Mouse (Mus musculus): ENCODE results near the gene Twnk.
A peak's percentile ranks its signal among the peaks of the same experiment; 100 is the strongest.

Twnk gene

DNA sequence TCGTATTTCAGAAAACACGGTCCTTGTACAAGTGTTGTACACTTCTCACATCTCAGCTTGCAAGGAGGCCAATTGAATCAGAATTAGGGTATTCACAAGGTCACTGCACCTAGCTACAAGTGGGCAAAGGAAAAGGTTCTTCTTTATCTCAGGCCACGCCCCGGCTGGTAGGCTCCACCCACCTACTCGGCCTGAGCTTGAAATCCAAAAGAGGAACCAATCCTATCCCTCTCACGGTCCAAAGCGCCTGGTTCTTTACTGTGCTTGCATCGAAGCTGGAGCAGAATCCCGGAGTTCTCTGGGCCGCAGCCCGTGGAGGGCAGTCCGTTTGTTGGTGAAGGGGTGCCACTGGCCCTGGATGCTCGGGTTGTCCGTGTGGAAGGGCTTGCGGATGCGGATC, at the start of gene Twnk:
Gene Twnk, plus strand, starts transcription at position 220 of the 400 bp plus-strand sequence.
- DNase-seq = no peak

- no peak for DNase-seq
These were observed 45.8 kb upstream of the Twnk start for GRCm38 (mm10) chr19:44959633-44960032.

- DNase-seq = no peak
These were observed 39.5 kb upstream of the Twnk start for GRCm38 (mm10) chr19:44965978-44966377.

DNA sequence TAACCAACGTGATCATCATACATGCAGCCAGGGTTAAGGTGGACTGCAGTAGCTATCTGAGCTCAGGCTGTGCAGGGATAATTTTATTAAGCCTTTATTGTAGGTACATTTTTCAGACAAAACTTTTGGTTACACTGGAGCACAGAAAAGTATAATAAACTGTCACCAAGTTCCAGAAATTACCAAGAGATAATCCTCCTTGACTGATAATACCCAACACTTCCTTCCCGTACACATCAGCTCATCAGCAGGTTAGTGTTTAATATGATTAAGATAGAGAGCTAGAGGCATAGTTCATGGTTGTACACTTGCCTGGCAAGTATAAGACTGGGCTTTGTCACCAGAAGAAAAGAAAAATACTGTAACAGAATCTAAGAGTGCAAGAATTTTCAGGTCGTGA, 37.1 kb upstream of the Twnk start:
- DNase-seq = no peak

DNA sequence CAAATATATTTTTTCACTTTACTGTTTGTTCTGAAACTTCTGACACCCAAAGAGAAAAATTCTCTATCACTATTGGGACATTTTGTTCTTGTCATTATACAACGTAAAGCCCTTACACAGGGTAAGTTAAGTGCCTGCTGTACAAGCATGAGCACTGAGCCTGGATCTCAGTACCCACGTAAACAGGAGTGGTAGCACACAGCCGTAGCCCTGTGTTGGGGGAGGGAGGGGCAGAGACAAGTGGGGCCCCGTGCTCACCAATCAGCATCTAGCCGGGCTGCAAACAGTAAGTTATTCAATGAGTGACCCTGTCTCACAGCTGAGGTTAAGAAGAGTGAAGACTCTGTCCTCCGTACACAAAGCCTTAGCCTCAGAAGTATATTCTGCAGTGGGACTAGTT, 28.8 kb upstream of the Twnk start:
- DNase-seq = no peak

GRCm38 (mm10) chr19:44977148-44977547, 28.3 kb upstream of the Twnk start:
- no peak for DNase-seq

DNA sequence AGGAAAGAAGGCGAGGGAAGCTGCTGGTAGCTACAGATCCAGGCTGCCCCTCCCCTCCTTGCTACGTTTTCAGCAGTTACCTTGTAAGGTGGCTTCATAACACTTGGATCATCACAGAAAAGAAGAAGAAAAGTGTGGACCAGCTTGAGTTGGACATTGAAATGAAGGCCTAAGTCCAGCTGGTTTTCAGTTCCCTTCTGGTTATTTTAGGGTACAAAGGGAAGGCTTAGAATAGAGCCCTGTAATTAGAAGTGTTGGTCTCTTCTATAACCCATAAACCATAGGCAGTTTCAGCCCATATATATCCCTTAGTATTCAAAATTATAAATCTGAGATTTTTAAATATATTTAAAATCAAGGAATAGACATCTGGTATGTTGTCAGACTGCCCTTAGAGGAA, 24.7 kb upstream of the Twnk start:
- DNase-seq = no peak

GRCm38 (mm10) chr19:44982477-44983115, 22.9 kb upstream of the Twnk start:
- no peak for DNase-seq

GRCm38 (mm10) chr19:44983366-44983765, 22.1 kb upstream of the Twnk start:
- DNase-seq = peak in 1 of 2 experiments; percentile 9

DNA sequence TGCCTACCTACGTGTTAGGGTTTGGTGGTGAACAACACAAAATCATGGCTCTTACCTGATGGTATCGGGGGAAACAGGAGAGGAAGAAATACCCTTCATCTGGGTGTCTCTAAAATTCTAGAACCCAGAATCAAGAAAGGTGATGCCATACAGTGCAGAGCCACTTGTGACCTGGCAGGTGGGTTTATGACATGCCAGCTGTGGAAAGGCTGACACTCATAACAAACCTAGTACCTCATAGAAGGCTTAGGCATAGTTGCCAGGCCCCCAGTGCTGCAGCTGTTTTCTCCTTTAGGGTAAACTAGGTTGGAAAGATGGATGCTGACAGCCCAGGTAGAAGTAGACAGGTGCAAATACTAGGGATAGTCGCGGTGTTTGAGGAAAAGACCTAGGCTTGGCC, 21.0 kb upstream of the Twnk start:
- no peak for DNase-seq

- no peak for DNase-seq
These were observed 20.1 kb upstream of the Twnk start for GRCm38 (mm10) chr19:44985159-44985988.

GRCm38 (mm10) chr19:44987004-44987403, 18.5 kb upstream of the Twnk start:
- no peak for DNase-seq

GRCm38 (mm10) chr19:44987851-44988250, 17.6 kb upstream of the Twnk start:
- no peak for DNase-seq

DNA sequence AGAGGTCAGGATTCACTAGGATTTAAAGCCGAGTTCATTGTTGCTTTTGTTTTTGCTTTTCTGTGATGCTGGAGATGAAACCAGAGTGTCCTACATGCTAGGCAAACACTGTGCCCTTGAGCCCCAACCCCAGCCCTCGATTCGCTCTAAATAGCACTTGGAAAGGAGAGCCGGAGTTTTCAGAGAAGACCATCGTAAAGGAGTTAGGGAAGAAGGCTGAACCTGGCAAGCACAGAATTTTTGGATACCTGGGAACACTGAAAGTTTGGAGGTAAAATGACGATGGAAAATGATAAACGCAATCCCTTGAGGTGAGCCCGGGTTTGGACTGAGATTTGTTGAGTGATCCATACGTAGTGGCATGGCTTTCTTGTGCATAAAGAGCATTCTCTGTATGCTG, 17.1 kb upstream of the Twnk start:
- no peak for DNase-seq

- DNase-seq = peak; percentile 63 to 70
These were observed 16.5 kb upstream of the Twnk start, which contains the start of gene Sema4g for GRCm38 (mm10) chr19:44988831-44989566. Gene Sema4g, plus strand, starts transcription at chr19:44989101.

GRCm38 (mm10) chr19:44989567-44990495, 15.6 kb upstream of the Twnk start:
- peak in 1 of 2 experiments; percentile 58 for DNase-seq

GRCm38 (mm10) chr19:44991031-44991430, 14.4 kb upstream of the Twnk start:
- DNase-seq = no peak

- DNase-seq = peak in 1 of 2 experiments; percentile 4
These were observed 13.2 kb upstream of the Twnk start for GRCm38 (mm10) chr19:44992246-44992645.

DNA sequence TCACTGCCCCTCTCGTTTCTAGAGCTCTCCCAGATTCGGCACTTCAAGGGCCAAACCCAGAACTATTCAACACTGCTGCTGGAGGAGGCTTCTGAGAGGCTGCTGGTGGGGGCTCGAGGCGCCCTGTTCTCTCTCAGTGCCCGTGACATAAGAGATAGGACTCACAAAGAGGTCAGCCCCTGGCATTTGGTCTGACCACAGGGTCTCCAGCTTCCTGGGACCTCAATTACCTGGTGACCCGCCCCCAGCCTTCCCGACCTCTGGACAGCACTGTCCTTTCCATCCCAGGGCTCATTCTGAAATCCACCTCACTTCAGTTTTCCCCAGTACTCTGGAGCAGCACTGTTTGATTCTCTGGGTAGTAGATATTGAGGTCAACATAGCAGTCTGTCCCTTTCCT, 12.8 kb upstream of the Twnk start:
- DNase-seq = no peak

GRCm38 (mm10) chr19:44997786-44998185, 7.7 kb upstream of the Twnk start:
- DNase-seq = peak in 1 of 2 experiments; percentile 50

GRCm38 (mm10) chr19:44999647-45000046, 5.8 kb upstream of the Twnk start:
- no peak for DNase-seq

GRCm38 (mm10) chr19:45002301-45002700, 3.2 kb upstream of the Twnk start:
- DNase-seq = no peak

Data from cerebellum, postnatal 25 days (tissue).